Mouse (Mus musculus): ENCODE data around the gene Lrrc29. TPM values are rescaled to one million over a fixed set of nuclear protein-coding genes. Genes with fewer than 3 reads are reported as not detected.

Gene Lrrc29
- total and polyA plus RNA-seq, 2 experiments from 2014 or later = 4.1 to 5.2 TPM

DNA sequence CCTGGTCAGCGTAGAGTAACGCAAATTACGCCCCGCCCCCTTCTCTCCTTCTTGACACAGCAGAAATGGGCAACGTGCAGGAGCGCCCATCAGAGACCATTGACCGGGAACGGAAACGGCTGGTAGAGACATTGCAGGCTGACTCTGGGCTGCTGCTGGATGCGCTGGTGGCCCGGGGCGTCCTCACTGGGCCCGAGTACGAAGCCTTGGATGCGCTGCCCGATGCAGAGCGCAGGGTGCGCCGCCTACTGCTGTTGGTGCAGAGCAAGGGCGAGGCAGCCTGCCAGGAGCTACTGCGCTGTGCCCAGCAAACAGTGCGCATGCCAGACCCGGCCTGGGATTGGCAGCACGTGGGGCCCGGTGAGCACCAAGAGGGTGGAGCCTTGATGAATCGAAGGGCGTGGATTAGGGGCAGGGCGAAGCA is 47.2 kb downstream of the Lrrc29 start:
- ATAC-seq (peak; percentile 67), DNase-seq (ENCODE audit: low spot score) (peak; percentile 84)
- Histone ChIP-seq H3K27ac (no peak overlapping the region), H3K4me2 (ENCODE audit: low read depth, low read length) (peak overlapping the region; percentile 43), H3K36me3 (ENCODE audit: insufficient read depth, low read length) (no peaks in the 10 kb centered on the region), H3K4me1 (ENCODE audit: insufficient read depth, low read length) (peaks cover 5% of the 10 kb centered on the region; the same call in 1 of the 2 replicates), H3K9ac (replicated peaks; ENCODE audit: low read length) (0 out of 2 replicates have a peak overlapping the region, but pooled peaks have one; percentile 22), H3K4me3 (ENCODE audit: low read length) (peak overlapping the region; percentile 19; the same call in 1 of the 2 replicates), H3K27me3 (ENCODE audit: insufficient read depth, low read length) (peaks cover 5% of the 10 kb centered on the region), H3K9me3 (ENCODE audit: low read length) (no peaks in the 10 kb centered on the region)
- peak; percentile 54 for TF ChIP-seq CTCF (IDR thresholded peaks at IDR 0.05; ENCODE audit: low read depth)
- 5% methylated on average over 28 of the region's 28 CpGs for WGBS

- Histone ChIP-seq H3K4me1 (ENCODE audit: insufficient read depth, low read length) (peaks cover 5% of the 10 kb centered on the region; the same call in 1 of the 2 replicates), H3K9ac (replicated peaks; ENCODE audit: low read length) (peak overlapping the region; percentile 40; the same call in 1 of the 2 replicates), H3K27ac (peak overlapping the region; percentile 15; the same call in 1 of the 2 replicates), H3K9me3 (ENCODE audit: low read length) (no peaks in the 10 kb centered on the region), H3K27me3 (ENCODE audit: insufficient read depth, low read length) (peaks cover 18% of the 10 kb centered on the region), H3K4me2 (ENCODE audit: low read depth, low read length) (peak overlapping the region; percentile 83), H3K36me3 (ENCODE audit: insufficient read depth, low read length) (no peaks in the 10 kb centered on the region), H3K4me3 (ENCODE audit: low read length) (peak overlapping the region; percentile 48)
- peak; percentile 63 for DNase-seq (ENCODE audit: low spot score)
- peak; percentile 66 for ATAC-seq
- 2% methylated on average over 30 of the region's 30 CpGs for WGBS
- peak; percentile 10; the same call in 1 of the 2 replicates for TF ChIP-seq CTCF (IDR thresholded peaks at IDR 0.05; ENCODE audit: low read depth)
Measured at GRCm38 (mm10) chr8:105276292-105277120, 49.6 kb downstream of the Lrrc29 start.

- whole genome bisulfite sequencing = 6% methylated on average over 10 of the region's 10 CpGs
- Histone ChIP-seq H3K4me1 (ENCODE audit: insufficient read depth, low read length) (peaks cover 5% of the 10 kb centered on the region; the same call in 1 of the 2 replicates), H3K9me3 (ENCODE audit: low read length) (no peaks in the 10 kb centered on the region), H3K27me3 (ENCODE audit: insufficient read depth, low read length) (peaks cover 24% of the 10 kb centered on the region), H3K4me2 (ENCODE audit: low read depth, low read length) (peak within 1 kb of the TSS; percentile 83), H3K4me3 (ENCODE audit: low read length) (peak within 1 kb of the TSS; percentile 48), H3K9ac (replicated peaks; ENCODE audit: low read length) (peak within 1 kb of the TSS; percentile 40; the same call in 1 of the 2 replicates), H3K27ac (peak within 1 kb of the TSS; percentile 15; the same call in 1 of the 2 replicates), H3K36me3 (ENCODE audit: insufficient read depth, low read length) (no peaks in the 10 kb centered on the region)
- no peak for ATAC-seq
- DNase-seq (ENCODE audit: low spot score) = no peak
- TF ChIP-seq CTCF (IDR thresholded peaks at IDR 0.05; ENCODE audit: low read depth) = no peak
Measured at GRCm38 (mm10) chr8:105275840-105276239, 50.2 kb downstream of the Lrrc29 start, which contains the start of gene Nol3. Gene Nol3, plus strand, starts transcription at chr8:105276140.

GRCm38 (mm10) chr8:105275387-105275786 is 50.7 kb downstream of the Lrrc29 start:
- Histone ChIP-seq H3K9ac (replicated peaks; ENCODE audit: low read length) (no peak overlapping the region), H3K4me2 (ENCODE audit: low read depth, low read length) (peak overlapping the region; percentile 83), H3K36me3 (ENCODE audit: insufficient read depth, low read length) (no peaks in the 10 kb centered on the region), H3K9me3 (ENCODE audit: low read length) (no peaks in the 10 kb centered on the region), H3K4me3 (ENCODE audit: low read length) (peak overlapping the region; percentile 48; the same call in 1 of the 2 replicates), H3K27me3 (ENCODE audit: insufficient read depth, low read length) (peaks cover 28% of the 10 kb centered on the region), H3K4me1 (ENCODE audit: insufficient read depth, low read length) (peaks cover 7% of the 10 kb centered on the region; the same call in 1 of the 2 replicates), H3K27ac (no peak overlapping the region)
- DNase-seq (ENCODE audit: low spot score) (no peak), ATAC-seq (no peak)
- TF ChIP-seq CTCF (IDR thresholded peaks at IDR 0.05; ENCODE audit: low read depth) = no peak
- 8% methylated on average over 11 of the region's 11 CpGs for WGBS

DNA sequence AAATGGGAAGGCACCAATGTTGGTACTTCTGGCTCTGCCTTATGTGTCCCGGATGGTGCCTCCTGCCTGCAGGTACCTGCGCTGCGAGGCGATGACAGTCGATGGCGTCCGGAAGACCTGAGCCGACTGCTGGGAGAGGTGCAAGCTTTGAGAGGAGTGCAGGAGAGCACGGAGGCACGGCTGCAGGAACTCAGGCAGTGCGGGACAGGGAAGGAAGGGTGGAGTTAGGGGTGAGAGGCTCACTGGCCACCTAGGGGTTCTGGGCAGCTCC is 55.2 kb downstream of the Lrrc29 start:
- H3K27ac ChIP-seq = no peak overlapping the region
- H3K9me3 ChIP-seq (ENCODE audit: low read length) = no peaks in the 10 kb centered on the region
- no peak overlapping the region for H3K4me3 ChIP-seq (ENCODE audit: low read length)
- TF ChIP-seq CTCF (IDR thresholded peaks at IDR 0.05; ENCODE audit: low read depth) = peak; percentile 8; the same call in 1 of the 2 replicates
- peak overlapping the region; percentile 85; the same call in 1 of the 2 replicates for H3K4me2 ChIP-seq (ENCODE audit: low read depth, low read length)
- no peak for DNase-seq (ENCODE audit: low spot score)
- H3K36me3 ChIP-seq (ENCODE audit: insufficient read depth, low read length) = no peaks in the 10 kb centered on the region
- 6% methylated on average over 11 of the region's 11 CpGs for WGBS
- no peak overlapping the region for H3K9ac ChIP-seq (replicated peaks; ENCODE audit: low read length)
- no peak for ATAC-seq
- peaks cover 17% of the 10 kb centered on the region for H3K4me1 ChIP-seq (ENCODE audit: insufficient read depth, low read length)
- H3K27me3 ChIP-seq (ENCODE audit: insufficient read depth, low read length) = peaks cover 45% of the 10 kb centered on the region

- Histone ChIP-seq H3K27me3 (ENCODE audit: insufficient read depth, low read length) (peaks cover 45% of the 10 kb centered on the region), H3K36me3 (ENCODE audit: insufficient read depth, low read length) (no peaks in the 10 kb centered on the region), H3K4me3 (ENCODE audit: low read length) (peak overlapping the region; percentile 46), H3K9me3 (ENCODE audit: low read length) (no peaks in the 10 kb centered on the region), H3K4me2 (ENCODE audit: low read depth, low read length) (peak overlapping the region; percentile 85), H3K27ac (no peak overlapping the region), H3K9ac (replicated peaks; ENCODE audit: low read length) (0 out of 2 replicates have a peak overlapping the region, but pooled peaks have one; percentile 54), H3K4me1 (ENCODE audit: insufficient read depth, low read length) (peaks cover 17% of the 10 kb centered on the region)
- DNase-seq (ENCODE audit: low spot score) (no peak), ATAC-seq (no peak)
- WGBS = 6% methylated on average over 39 of the region's 39 CpGs
- no peak for TF ChIP-seq CTCF (IDR thresholded peaks at IDR 0.05; ENCODE audit: low read depth)
Measured at GRCm38 (mm10) chr8:105270101-105270915, 55.8 kb downstream of the Lrrc29 start.

Measured in hindbrain, postnatal 0 days (tissue).